Mouse (Mus musculus): ENCODE data around the gene Pole4.
"Not testable (repeated sequence)": the region's sequence is repeated elsewhere in the genome, so short reads cannot be mapped to it uniquely, and the experiment has no call there.

The Pole4 gene

GRCm38 (mm10) chr6:82625331-82625730 lies 79.8 kb downstream of the Pole4 start:
- DNase-seq (ENCODE audit: low read depth, low spot score), result not testable (repeated sequence)

- no peak for DNase-seq (ENCODE audit: low read depth, low spot score)
Observed at GRCm38 (mm10) chr6:82613201-82613600, 92.0 kb downstream of the Pole4 start.

- DNase-seq (ENCODE audit: low read depth, low spot score), result no peak
Observed at GRCm38 (mm10) chr6:82611049-82611448, 94.1 kb downstream of the Pole4 start.

- no peak for DNase-seq (ENCODE audit: low read depth, low spot score)
Observed at GRCm38 (mm10) chr6:82609339-82609926, 95.7 kb downstream of the Pole4 start.

GRCm38 (mm10) chr6:82608756-82609155 lies 96.4 kb downstream of the Pole4 start:
- DNase-seq (ENCODE audit: low read depth, low spot score), result no peak

GRCm38 (mm10) chr6:82604791-82605190 lies 100.4 kb downstream of the Pole4 start:
- DNase-seq (ENCODE audit: low read depth, low spot score), result no peak

GRCm38 (mm10) chr6:82603665-82604064 lies 101.5 kb downstream of the Pole4 start:
- DNase-seq (ENCODE audit: low read depth, low spot score), result peak; percentile 14

- no peak for DNase-seq (ENCODE audit: low read depth, low spot score)
Observed at GRCm38 (mm10) chr6:82603228-82603627, 101.9 kb downstream of the Pole4 start.

GRCm38 (mm10) chr6:82595461-82596090 lies 109.6 kb downstream of the Pole4 start:
- no peak for DNase-seq (ENCODE audit: low read depth, low spot score)

GRCm38 (mm10) chr6:82589387-82589786 lies 115.8 kb downstream of the Pole4 start:
- no peak for DNase-seq (ENCODE audit: low read depth, low spot score)

- DNase-seq (ENCODE audit: low read depth, low spot score), result no peak
Observed at GRCm38 (mm10) chr6:82585396-82585795, 119.8 kb downstream of the Pole4 start.

- DNase-seq (ENCODE audit: low read depth, low spot score), result no peak
Observed at GRCm38 (mm10) chr6:82575445-82575844, 129.7 kb downstream of the Pole4 start.
